Mouse (Mus musculus) hindbrain, postnatal 0 days (tissue): ENCODE measurements around the gene Wdfy2. TPM values are rescaled to one million over a fixed set of nuclear protein-coding genes. Genes with fewer than 3 reads are reported as not detected.
A peak's percentile ranks its signal among the peaks of the same experiment; 100 is the strongest.
"Not testable (repeated sequence)": the region's sequence is repeated elsewhere in the genome, so short reads cannot be mapped to it uniquely, and the experiment has no call there.

Experiments
- ATAC-seq: fragments of 200-750 bp; cut with Nextera tagmentation; 2 replicates; pipeline ENCODE4 v1.8.0; 2017; ENCODE audit warnings: mild to moderate bottlenecking, moderate TSS enrichment, moderate library complexity
- DNase-seq: peaks from one replicate; pipeline ENCODE4 v3.0.0-alpha.2; 2015; ENCODE audit warnings: low spot score
- H3K27ac ChIP-seq: fragments of 300-500 bp; sonication (generic); 2 replicates; pipeline ENCODE4 v1.5.1; 2014; ENCODE audit warnings: mild to moderate bottlenecking
- H3K27me3 ChIP-seq: fragments of 300-500 bp; sonication (generic); 2 replicates; pipeline ENCODE4 v1.6.1; 2014; ENCODE audit warnings: low read length, mixed read lengths; ENCODE audit not compliant: insufficient read depth
- H3K36me3 ChIP-seq: fragments of 300-500 bp; sonication (generic); 2 replicates; pipeline ENCODE4 v1.6.1; 2014; ENCODE audit warnings: low read length, mixed read lengths; ENCODE audit not compliant: insufficient read depth
- H3K4me1 ChIP-seq: fragments of 300-500 bp; sonication (generic); 2 replicates; pipeline ENCODE4 v1.6.1; 2014; ENCODE audit warnings: antibody characterized with exemption, low read length, mixed read lengths; ENCODE audit not compliant: insufficient read depth
- H3K4me2 ChIP-seq: fragments of 300-500 bp; sonication (generic); 2 replicates; pipeline ENCODE4 v1.6.1; 2014; ENCODE audit warnings: low read depth, mild to moderate bottlenecking, low read length, moderate library complexity, mixed read lengths
- H3K4me3 ChIP-seq: fragments of 300-500 bp; sonication (generic); 2 replicates; pipeline ENCODE4 v1.5.1; 2014; ENCODE audit warnings: low read length
- H3K9ac ChIP-seq: fragments of 300-500 bp; sonication (generic); replicated peaks from 2 replicates; pipeline ENCODE4 v1.6.1; 2014; ENCODE audit warnings: mild to moderate bottlenecking, low read length, moderate library complexity, mixed read lengths
- H3K9me3 ChIP-seq: fragments of 300-500 bp; sonication (generic); 2 replicates; pipeline ENCODE4 v1.6.1; 2016; ENCODE audit warnings: low read length, mixed read lengths
- CTCF ChIP-seq: IDR thresholded peaks from 2 replicates; pipeline ENCODE4 v1.5.1; 2016; ENCODE audit warnings: antibody characterized with exemption, control low read depth, low read depth
- WGBS: fragments of 180-500 bp; shearing (Covaris S2); extraction: QIAGEN DNeasy Blood & Tissue Kit; methylation state at CpG from one replicate; pipeline ENCODE4 v1.1.7; 2014; 5-methylcytosine and 5-hydroxymethylcytosine counted together
- polyA plus RNA-seq: library from polyadenylated mRNA; unstranded; fragments of >200 nt; fragmentation: Nextera tagmentation; extraction: Ambion mirVana; gene quantifications from 2 replicates; pipeline ENCODE4 v1.2.1, GENCODE M21; 2015
- total RNA-seq: library from RNA; depleted of rRNA; stranded (reverse); fragments of >200 nt; gene quantifications from 2 replicates; pipeline ENCODE4 v1.2.3, GENCODE M21; 2014

Gene Wdfy2
- total and polyA plus RNA-seq, 2 experiments from 2014 or later: 4.6 to 20.6 TPM

DNA sequence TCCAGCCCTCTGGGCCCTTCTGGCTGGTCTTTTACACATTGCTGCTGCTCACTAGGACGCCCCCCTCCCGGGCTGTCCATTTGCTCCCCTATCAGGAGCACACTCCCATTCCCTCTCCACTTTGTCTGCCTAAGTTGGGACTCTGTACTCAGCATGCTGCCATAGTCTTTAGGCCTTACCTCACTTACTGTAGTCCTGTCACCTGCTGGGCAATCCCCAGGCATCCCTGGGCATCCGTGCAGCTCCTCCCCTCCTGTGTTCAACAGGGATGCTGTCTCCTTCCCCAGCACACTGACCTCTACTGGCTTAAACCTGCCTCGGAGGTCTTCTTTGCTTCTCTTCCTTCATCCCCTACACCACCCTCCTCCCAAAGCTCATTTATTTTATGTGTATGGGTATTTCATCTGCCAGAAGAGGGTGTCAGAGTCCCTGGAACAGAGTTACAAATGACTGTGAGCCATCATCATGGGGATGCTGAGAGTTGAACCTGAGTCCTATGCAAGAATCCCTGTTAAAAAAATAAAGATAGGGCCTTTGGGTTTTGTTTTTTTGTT lies 44.7 kb downstream of the Wdfy2 start:
- no peak overlapping the region for H3K27ac ChIP-seq
- WGBS: 19% methylated on average over 4 of the region's 4 CpGs

DNA sequence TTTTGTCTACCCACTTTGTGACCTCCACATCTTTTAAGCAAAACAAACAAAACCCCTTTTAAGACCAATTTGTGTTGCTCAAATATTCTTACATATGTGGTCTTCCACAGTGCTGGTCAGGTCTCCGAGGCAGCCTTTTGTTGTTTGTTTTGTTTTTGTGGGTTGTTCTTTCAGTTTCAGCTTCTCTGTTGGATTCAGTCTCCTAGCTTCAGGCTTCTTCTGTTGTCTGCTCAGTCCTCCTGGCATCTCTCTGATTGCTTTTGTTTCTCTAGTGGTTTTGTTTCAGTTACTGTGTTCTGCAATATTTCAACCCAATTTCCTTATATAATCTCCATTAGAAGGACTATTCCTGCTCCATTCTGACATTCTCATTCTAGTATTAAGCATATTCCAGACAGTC lies 46.1 kb downstream of the Wdfy2 start:
- H3K4me1 ChIP-seq: peaks cover 18% of the 10 kb centered on the region; the same call in 1 of the 2 replicates
- H3K9me3 ChIP-seq: no peaks in the 10 kb centered on the region
- 30% methylated on average over 1 of the region's 1 CpGs for WGBS
- H3K36me3 ChIP-seq: no peaks in the 10 kb centered on the region
- no peak overlapping the region for H3K27ac ChIP-seq
- H3K9ac ChIP-seq: no peak overlapping the region
- ATAC-seq: no peak
- DNase-seq: no peak
- TF ChIP-seq CTCF: no peak
- H3K27me3 ChIP-seq: no peaks in the 10 kb centered on the region
- H3K4me3 ChIP-seq: no peak overlapping the region
- H3K4me2 ChIP-seq: no peak overlapping the region

More for the DNA sequence above, 44.7 kb downstream of the Wdfy2 start:
- no peak overlapping the region for H3K9ac ChIP-seq
- H3K4me3 ChIP-seq: no peak overlapping the region
- H3K36me3 ChIP-seq: no peaks in the 10 kb centered on the region
- TF ChIP-seq CTCF: peak; percentile 19; the same call in 1 of the 2 replicates
- no peak for ATAC-seq
- no peaks in the 10 kb centered on the region for H3K9me3 ChIP-seq
- H3K27me3 ChIP-seq: no peaks in the 10 kb centered on the region
- H3K4me2 ChIP-seq: no peak overlapping the region
- peaks cover 18% of the 10 kb centered on the region; the same call in 1 of the 2 replicates for H3K4me1 ChIP-seq
- DNase-seq: no peak

DNA sequence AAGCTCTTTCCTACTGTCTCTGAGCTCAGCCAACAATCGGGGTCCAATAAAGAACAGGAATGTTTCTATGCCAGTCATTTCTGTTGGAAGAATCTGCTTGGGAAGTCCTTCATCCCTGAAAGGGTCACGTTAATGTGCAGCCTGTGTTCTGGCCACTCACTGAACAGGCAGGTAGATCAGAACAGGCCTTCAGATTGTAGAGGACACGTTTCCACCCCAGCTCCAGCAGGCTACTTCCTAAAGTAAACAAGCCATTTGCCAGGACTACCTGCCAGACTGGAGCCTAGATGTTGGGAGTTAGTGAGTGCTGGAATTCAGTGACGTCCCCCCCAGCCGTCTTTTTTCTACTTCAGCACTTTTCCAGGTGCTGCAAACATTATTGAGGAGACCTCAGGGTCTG lies 46.7 kb downstream of the Wdfy2 start:
- ATAC-seq (no peak), DNase-seq (no peak)
- Histone ChIP-seq H3K4me2 (no peak overlapping the region), H3K9ac (no peak overlapping the region), H3K4me1 (peaks cover 18% of the 10 kb centered on the region; the same call in 1 of the 2 replicates), H3K36me3 (no peaks in the 10 kb centered on the region), H3K9me3 (no peaks in the 10 kb centered on the region), H3K27ac (no peak overlapping the region), H3K27me3 (no peaks in the 10 kb centered on the region), H3K4me3 (no peak overlapping the region)
- no peak for TF ChIP-seq CTCF
- WGBS: 70% methylated on average over 5 of the region's 5 CpGs

DNA sequence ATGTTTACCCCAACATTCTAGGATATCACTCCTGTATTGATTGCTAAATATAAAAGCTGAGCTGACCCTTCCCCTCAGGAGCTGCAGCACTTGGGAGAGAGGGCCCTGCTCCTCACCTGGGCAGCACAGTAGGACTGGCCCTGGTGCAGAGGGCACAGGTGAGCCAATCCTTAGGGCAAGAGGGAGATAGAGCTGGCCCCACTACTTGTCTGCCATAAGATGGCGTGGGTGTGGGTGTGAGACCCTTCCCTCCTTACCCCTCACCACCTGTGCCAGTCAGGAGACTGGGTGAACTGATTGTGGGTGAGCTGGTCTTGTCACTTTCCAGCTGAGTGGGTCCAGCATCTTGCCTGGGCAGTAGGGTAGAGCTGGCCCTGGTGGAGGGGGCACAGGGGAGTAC lies 47.2 kb downstream of the Wdfy2 start:
- no peak overlapping the region for H3K4me3 ChIP-seq
- TF ChIP-seq CTCF: no peak
- H3K9me3 ChIP-seq: no peaks in the 10 kb centered on the region
- H3K27ac ChIP-seq: no peak overlapping the region
- no peaks in the 10 kb centered on the region for H3K36me3 ChIP-seq
- WGBS: 93% methylated on average over 1 of the region's 1 CpGs
- peaks cover 14% of the 10 kb centered on the region; the same call in 1 of the 2 replicates for H3K4me1 ChIP-seq
- H3K27me3 ChIP-seq: no peaks in the 10 kb centered on the region
- no peak overlapping the region for H3K4me2 ChIP-seq
- DNase-seq: no peak
- no peak for ATAC-seq
- H3K9ac ChIP-seq: no peak overlapping the region

DNA sequence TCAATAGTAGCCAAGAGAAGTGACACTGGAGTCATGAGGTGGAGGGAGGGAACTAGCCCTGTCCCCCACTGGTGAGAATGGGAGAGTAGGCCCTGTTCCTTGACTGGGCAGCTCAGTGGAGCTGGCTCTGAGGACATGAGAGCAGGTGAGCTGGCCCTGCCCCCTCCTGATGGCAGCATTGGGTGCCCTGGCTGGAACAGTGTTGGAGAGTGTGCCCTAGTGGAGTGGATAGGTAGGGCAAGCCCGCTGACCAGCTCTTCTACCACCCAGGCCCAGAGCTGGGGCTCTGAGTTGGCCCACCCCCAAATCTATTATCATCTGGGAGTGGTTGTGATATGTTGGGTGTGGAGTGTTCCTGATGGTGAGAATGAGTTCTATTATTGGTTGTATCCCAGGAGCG lies 47.7 kb downstream of the Wdfy2 start:
- 96% methylated on average over 2 of the region's 2 CpGs for WGBS
- Histone ChIP-seq H3K9ac (no peak overlapping the region), H3K4me3 (no peak overlapping the region), H3K27me3 (no peaks in the 10 kb centered on the region), H3K9me3 (no peaks in the 10 kb centered on the region), H3K27ac (no peak overlapping the region), H3K36me3 (no peaks in the 10 kb centered on the region), H3K4me2 (no peak overlapping the region), H3K4me1 (peaks cover 9% of the 10 kb centered on the region; the same call in 1 of the 2 replicates)
- ATAC-seq: no peak
- TF ChIP-seq CTCF: no peak
- no peak for DNase-seq

DNA sequence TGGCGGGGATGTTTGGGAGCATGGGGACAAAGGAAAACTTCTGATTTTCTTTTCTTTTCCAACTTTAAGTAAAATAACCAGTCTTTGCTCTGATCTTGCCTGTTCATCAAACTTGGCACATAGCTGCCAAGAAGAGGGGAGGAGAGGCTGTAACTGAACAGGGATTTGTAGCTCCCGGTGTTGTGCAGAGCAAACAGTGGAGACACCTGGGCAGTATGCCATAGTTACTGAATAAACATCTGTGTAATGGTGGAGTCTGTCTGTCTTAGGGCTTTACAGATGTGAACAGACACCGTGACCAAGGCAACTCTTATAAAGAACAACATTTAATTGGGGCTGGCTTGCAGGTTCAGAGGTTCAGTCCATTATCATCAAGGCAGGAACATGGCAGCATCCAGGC lies 53.9 kb downstream of the Wdfy2 start:
- no peaks in the 10 kb centered on the region for H3K9me3 ChIP-seq
- H3K9ac ChIP-seq: no peak overlapping the region
- H3K4me1 ChIP-seq: no peaks in the 10 kb centered on the region
- H3K4me3 ChIP-seq: no peak overlapping the region
- DNase-seq (no peak), ATAC-seq (no peak)
- no peaks in the 10 kb centered on the region for H3K36me3 ChIP-seq
- no peak for TF ChIP-seq CTCF
- WGBS: 84% methylated on average over 3 of the region's 3 CpGs
- no peaks in the 10 kb centered on the region for H3K27me3 ChIP-seq
- H3K27ac ChIP-seq: no peak overlapping the region
- no peak overlapping the region for H3K4me2 ChIP-seq

DNA sequence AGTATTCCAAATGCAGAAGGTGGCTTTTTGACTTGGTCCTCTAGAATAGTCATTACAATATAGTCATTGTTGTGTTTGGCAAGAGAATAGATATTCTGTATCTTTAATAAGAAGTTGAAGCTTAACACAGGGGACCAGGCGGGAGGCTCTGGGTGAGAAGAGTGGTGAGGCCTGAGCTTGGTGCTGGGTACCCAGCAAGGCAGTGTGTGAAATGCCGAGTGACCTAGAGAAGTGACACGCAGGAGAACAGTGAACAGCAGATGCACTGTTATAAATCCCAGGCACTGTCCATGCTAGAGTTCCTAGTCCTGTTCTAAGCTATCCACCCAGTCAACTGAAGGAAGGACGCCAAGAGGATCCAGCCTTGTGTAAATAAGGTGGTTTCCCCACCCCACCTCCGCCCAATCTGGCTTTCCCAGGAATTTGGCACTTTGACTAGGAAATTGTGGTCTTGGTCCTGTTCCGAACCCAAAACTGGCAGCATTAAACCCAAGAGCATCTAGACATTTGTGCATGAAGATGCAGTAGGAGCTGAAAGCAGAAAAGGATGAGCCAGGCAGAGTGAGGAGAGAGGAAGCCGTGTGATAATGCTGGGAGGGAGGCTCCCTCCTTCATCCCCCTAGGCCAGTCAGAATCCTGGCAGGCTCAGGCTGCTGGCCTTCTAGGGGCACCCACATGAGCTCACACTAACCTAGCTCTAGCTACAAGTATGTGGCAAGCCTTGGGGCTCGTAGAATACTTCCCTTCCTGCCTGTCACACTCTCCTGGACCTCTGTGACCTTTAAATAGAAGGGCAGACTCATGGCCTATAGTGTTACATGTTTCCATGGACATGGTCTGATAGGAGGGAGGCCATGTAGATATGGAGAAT lies 55.5 kb downstream of the Wdfy2 start:
- Histone ChIP-seq H3K9ac (no peak overlapping the region), H3K9me3 (no peaks in the 10 kb centered on the region), H3K27ac (no peak overlapping the region), H3K36me3 (no peaks in the 10 kb centered on the region), H3K27me3 (no peaks in the 10 kb centered on the region), H3K4me3 (no peak overlapping the region), H3K4me2 (no peak overlapping the region), H3K4me1 (no peaks in the 10 kb centered on the region)
- TF ChIP-seq CTCF: no peak
- ATAC-seq (no peak), DNase-seq (no peak)
- 77% methylated on average over 8 of the region's 8 CpGs for WGBS

DNA sequence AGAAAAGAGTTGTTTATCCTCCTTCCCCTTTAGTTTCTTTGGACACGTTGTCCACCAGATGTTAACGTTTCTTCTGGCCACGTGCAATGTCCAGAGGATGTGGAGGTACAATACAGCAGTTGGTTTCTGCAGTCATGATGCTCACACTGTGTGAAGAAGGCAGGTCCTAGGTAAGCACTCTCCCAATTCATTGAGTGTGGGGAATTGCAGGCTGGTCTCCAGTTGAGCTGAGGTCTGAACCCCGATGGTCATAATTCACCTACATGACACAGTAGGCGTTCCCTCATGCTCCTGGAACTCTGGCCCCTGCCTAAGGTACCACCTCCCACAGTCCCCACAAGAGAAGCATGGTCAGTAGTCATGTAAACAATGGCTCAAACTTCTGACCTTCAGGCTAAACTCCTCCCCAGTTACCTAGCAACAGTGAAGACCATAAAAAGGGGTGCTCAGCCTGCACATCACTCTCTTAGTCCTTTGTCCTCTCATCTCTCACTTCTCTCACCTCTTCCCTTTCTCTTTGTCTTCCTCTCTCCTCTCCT lies 56.2 kb downstream of the Wdfy2 start:
- not testable (repeated sequence) for H3K27ac ChIP-seq, H3K36me3 ChIP-seq, H3K9ac ChIP-seq, H3K4me1 ChIP-seq, ATAC-seq, DNase-seq, H3K4me3 ChIP-seq, H3K27me3 ChIP-seq, H3K9me3 ChIP-seq, H3K4me2 ChIP-seq
- WGBS: 66% methylated on average over 5 of the region's 5 CpGs
